Mouse (Mus musculus): Measurements from ENCODE around the gene Palld.

The Palld gene

DNA sequence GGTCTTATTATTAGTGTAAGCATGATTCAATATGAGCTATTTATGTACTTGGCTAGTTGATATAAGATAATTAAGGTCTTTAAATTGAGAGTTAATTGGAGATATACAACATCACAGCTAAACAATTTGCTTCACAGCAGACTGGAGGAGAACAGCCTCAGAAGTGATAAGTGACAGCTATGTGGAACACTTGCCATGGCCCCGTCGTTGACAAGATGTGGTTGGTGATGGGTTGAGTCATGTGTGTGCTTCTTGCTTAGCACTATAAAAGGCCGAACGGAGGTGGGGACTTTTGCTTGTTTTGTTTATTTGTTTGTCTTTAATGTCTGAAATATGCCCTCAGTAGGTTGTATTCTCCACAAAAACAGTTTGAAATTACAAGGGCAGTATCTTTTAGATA is 51.2 kb downstream of the Palld start:
- no peak for DNase-seq

DNA sequence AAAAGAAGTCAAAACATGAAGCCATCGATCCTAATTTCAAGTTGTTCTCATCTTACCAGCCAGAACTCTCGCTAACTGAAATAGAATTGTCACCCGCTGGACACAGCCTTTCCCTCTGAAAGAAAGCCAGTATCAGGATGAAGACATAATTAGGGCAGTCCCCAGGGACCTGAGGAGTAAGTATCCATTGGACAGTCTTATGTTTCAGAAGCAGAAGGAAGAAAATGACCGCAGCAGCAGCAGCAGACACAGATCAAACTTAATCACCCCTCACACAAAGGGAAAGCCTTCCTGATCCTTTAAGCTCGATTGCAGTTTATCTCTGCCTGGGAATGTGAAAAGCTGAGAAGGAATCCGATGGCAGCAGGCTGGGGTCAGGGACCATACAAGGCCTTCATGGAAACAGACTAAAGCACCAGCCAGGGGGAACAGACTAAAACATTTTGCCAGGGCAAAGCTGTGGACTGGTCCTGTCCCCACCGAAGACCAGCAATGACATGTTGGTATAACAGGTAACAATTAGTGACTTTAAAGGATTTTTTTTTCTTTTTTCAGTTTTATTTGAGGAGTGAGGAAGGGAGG is 53.8 kb downstream of the Palld start:
- no peak for DNase-seq

DNA sequence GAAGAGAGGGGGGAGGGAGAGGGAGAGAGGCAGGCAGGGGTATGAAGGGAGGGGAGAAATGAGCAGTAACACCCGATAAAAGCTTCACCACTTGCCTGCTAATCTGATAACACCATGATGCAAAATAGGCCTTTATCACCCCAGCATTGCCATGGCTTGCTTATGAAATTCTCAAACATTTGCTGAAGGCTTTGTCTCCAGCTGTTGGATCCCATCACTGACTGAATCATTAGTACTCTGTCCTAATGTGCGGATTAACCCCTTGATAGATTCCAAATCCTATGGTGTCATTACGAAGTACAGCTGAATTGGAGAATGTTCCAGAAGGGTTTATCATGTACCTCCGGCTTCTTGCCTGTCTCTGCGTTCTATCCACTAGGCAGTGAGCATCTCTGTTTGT is 55.0 kb downstream of the Palld start:
- DNase-seq, result no peak

DNA sequence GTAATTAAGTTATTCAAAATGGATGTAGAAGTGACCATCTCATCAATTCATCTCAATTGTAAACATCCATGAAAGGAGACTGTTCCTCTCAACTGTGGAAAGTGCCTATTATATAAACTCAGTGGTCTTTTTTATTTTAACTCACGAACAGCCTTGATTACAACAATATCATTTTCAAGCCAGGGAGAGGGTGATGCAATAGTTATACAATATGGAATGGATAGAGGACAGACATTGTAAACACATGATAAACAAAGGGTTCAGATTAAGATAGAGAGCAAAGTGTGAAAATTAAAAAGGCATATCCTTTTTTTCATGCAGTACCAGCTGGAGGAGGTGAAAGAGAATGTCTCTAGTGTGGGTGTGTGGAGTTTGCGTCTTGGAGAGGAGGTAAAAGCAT is 57.5 kb downstream of the Palld start:
- DNase-seq, result no peak

DNA sequence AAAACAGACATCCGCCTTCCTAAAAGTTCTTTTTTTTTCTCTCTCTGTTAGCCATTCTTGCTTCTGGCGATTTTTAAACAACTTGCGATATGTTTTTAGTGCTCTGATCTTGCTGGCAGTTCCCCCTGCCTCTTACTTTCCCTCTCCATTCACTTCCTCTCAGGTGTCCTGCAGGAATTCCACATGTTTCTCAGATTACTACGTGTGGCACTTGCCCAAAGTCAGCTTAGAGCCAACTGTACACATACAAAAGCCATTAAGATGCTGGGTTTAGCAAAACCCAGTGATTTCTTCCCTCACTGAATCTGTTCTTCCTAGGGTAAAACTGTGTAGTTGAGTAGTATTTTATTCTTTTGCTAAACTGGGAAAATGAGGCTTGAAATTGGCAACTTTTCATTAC is 57.9 kb downstream of the Palld start:
- DNase-seq, result no peak

DNA sequence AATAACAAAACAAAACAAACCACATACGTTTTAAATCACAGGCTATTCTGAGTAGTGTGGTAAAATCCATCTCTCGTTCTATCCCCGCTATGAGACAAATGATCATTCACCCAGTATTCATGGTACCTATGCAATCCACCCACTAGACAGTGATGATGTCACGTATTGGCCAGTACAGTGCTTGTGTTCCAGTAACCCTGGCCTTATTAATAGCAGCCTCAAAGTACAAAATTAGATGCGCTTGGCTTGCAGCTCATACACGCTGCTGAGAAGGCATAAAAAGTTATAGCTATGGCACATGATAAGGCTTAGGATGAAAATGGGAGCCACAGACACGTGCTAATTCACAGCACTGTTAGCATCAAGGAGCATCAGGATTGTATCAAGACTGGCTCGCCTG is 58.7 kb downstream of the Palld start:
- no peak for DNase-seq

DNA sequence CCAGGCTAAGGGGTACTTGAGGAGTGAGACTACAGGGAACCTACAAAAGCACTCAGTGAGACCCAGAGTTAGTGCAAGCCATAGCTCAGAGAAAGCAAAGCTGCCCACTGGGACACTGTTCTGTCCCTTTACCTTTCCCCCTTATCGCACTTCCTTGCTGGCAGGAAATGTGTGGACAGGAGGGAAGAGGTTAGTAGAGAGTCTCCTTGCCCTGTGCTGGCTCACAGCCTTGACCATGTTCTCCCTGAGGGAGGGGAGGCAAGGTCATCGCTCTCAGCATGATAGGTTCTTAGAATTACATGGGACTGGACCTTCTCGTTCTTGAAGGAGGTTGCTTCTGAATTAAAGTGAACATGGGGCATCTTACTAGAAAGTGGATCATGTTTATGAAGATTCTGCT is 69.3 kb downstream of the Palld start:
- DNase-seq, result no peak

DNA sequence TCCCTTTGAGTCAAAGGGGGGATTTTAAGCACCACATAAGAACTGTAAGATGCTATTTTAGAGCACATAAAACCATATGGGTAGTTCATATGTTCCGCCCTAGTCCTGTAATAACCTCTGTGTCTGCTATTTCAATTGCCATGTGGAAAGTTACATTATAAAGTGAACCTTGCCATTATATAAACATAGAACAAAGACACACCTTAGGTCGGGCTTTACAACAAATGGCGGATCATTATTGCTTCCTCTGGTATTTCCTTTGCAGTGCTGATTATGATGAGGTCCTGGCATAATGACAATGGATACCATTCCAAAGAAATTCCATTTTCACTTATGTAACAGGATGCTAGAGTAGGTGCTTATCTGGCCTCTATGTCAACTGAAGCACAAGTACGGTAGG is 70.5 kb downstream of the Palld start:
- no peak for DNase-seq

DNA sequence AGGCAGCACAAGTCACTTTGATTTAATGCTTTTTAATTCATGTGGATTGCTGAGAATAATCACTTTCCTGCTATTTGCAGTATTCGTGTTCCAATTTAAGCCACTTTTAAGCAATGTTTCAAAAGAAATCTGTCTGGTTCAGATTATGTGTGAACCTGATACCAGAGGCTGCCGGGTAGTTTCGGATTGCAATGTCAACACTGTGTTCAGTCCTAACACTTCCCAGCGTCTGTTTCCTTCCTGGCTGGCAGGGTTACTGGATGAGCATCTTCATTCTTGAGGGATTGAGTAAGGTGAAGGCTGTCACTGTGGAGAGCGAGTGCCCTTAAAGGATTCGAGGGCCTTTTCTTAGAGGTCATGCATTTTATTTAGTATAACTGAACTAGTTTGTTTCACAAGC is 71.7 kb downstream of the Palld start:
- no peak for DNase-seq

DNA sequence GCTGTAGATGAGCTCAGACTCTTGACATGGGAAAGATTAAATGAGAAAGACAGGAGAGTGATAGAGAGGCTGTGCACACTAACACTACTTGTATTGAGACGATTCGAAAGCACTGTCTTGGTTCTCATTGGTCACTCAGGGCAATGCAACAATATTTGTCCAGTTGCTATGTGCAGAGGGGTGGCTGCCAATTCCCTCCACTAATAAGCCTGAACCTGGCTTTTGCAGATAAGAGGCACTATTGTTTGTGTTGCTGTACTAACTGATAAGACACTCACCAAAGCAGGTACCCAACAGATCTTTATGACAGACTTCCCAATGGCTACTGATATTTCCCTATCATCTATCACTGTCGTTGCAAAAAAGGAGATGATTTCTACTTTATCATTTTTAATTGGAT is 77.9 kb downstream of the Palld start:
- no peak for DNase-seq

DNA sequence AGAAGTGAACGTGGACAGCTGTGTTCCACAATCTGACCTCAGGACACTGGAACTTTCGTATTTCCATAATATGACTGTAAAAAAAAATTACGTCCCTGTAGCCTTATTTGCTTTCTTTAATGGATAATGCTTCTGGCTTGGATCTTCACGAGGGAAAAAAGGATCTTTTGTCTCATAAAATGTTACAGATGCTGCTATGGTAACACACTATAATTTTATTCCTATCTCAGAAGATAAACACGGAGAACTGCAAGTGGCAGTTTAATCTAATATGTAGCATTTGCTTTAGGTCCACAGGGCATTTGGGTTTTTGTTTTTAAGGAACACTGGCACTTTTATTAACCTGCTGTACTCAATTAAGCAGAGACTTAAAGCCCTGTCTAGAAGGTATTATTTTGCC is 79.3 kb downstream of the Palld start:
- no peak for DNase-seq

DNA sequence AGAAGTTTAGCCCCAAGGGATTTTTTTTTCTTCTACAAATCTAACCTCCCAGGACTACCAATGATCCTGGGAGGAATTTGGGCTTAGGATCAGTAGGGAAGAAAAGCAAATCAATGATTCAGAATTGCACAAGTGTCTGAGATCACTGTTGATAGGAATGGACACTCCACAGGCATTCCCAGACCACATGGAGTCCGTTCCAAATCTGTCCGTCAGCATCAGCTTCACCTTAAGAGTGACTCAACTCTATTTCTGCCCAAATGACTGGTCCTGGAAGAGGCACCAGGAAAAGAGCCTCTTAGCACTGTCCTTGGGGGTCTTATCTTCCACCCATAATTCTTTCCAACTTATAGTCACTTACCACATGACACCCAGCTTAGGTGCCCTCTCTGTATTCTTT is 98.7 kb downstream of the Palld start:
- no peak for DNase-seq

DNA sequence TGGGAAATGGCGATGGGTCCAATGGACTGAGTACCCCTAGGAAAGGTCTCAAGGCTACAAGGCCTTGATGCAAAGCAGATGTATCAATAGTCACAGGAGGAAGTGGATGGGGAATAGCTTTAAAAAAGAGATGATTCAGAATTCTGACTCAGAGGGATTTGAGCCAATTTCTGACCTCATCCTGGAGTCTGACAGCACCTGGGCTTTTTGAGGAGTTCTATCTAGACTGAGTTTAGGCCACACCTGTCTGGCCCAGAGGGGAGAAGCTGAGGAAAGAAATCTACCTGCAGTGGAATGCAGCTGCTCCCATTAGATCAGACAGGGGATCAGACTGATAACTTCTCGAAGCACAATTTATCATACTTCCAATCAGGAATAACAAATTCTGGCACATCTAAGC is 99.7 kb downstream of the Palld start:
- DNase-seq, result no peak

DNA sequence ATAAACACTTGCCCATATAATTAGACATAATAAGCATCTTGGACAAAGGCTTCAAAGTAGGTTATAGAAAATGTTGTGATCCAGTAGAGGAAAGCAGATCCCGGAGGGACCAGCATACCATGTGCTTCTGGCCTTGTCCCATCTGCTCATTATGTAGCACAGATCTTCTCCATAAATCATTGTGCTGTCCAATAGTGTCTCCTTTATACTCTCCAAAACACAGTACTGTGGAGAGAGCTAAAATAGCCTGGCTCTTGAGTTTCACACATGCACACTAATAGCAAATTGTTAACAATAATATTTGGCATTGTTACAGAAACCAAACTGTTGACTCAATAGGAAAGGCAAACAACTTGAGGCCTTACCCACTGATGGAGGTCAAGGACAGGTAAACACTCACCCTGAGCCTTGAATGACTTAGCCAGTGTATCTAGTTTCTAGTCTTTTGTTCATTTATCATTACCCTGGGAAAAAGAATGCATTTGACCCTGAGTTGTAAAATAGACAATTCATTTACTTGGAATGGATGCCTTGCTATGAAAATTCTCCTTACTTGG is 105.0 kb downstream of the Palld start:
- DNase-seq, result no peak

DNA sequence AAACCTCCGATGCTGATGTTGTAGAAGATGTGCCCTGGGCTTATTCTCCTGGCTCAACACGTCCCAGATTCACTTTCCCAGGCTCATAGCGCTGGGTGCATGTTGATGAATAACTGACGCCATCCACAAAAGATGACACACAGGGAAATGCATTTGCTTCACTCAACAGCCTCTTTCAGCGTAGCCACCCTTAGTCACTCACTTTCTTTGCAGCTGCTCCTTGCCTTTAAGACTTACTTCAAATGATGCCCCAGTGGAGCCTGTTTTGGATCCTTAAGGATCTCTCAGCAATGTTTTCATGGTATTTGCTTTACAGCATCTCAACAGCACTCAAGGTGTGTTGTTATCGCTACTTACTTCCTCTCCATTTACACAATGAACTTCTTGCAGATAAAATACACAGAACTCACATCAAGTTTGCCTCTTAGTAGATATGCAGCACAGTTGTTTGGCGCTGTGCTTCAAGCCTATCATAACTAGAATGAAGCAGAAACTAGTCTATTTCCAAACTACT is 105.9 kb downstream of the Palld start:
- DNase-seq, result no peak

DNA sequence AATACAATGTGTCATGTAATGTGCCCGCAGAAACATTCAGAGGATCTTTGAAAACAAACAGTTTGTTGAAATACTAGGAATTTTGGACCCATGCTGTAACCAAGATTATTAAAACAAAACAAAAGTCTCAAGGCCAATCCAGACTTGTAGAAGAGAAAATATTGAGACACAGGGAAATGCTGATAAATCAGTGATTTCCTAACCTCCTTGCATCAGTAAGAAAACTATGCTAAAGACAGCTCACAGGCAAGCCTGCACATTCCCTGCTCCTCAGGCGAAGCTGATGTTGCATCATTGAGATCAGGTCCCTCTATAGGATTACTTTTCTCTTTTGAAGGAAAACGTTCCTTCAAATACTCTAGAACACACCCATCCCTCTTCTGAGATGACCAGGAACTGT is 112.5 kb downstream of the Palld start:
- DNase-seq, result no peak

DNA sequence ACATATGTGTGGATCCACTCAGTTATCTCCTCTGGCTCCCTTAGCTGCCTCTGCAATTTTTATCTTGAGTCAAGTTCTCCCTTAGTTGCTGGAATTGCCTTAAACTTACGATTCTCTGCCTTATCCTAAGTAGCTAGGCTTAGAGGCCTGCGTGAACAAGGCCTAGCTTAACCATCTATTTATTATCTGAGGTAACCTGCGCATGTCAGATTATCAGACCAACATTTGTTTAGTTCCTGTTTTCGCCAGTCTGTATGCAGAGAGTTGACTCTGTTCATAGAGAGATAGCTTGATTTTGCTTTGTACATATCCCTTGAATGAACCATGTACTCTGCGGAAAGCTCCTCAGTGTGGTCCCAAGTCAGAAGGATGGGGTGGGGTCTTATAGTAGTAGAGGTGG is 113.2 kb downstream of the Palld start:
- DNase-seq, result no peak

DNA sequence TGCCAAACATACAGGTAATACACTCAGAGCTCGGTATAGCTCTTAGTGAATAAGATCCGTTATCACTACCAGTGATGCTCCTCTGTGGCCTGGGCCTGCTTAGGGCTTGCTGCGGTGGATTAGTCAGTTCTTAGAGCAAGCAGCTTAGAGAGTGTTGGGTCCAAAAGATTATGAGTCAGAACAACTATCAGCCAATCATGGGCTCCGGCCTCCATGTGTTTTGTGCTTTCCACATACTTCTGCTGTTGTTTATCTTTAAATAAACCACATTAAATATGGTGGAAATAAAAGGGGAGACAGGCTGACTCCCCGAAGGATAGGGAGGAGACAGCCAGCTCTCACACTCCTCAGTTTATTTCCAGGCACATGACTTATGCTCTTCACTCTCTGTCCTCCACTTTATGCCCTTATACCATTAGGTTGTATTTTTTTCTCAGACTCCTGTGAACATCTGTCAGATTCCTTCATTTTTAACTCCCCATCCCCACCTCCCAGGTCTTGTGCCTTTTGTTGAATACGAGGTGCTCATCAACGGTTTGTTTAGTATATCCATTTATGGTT is 119.5 kb downstream of the Palld start:
- no peak for DNase-seq

DNA sequence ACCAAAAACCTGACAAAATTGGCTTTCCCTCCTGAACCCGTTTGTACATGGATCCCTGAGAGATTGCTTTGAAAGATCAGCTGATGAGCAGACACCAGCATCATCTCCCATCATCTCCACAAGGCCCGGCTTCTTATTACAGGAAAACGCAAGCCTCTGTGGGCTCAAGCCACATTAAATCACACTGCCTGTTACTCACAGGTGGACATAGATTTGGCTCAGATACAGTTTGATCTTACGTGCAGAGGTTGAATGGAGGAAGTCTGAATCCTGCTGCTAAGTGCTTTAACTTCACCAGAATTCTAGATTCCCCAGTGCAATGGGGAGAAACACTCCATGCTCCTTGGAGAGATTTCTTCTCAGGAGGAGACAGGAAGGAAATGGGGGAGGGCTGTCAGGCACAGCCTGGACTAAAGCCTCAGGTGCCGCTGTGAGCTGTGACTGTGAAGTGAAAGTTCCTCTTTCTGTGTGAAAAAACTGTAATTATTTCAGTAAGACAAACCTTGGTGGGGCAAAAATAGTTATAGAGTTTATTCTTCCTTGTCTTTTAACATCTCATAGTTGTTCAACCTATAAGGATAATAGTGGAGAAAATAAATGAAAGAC is 121.7 kb downstream of the Palld start:
- no peak for DNase-seq

DNA sequence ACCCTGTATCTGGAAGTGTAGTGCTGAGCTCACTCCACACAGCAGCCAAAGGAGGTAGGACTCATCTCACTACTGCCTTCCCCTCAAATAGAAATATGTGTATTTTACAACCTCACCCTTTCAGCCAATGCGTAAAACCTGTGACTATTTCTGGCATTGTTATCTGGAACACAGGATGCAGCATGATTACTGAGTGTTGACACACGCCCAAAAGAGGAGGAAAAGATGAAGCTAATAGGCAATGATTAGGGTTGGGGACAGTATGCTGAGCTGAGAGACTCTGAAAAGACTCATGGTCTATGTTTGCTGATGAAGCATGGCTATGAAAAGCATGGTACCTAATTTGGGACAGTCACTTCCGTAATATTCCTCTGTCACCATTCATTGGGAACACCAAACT is 124.3 kb downstream of the Palld start:
- no peak for DNase-seq

DNA sequence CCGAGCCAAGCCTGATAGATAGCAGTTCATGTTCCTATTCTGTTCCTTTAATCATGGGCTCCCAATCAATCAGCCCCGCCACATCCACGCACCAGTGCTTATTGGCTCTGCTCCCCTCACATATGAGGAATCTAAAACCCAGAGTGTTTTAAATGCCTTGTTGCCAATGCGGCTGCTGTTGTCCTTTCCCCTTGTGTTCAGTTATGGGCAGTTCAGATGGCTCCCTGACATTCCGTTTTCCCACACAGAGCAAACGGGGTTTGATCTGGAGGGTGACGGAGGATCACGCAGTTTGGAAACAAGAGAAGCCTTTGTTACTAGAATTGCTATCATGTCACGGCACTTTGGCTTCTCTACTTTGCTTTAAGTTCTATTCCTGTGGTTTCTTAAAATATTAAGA is 125.9 kb downstream of the Palld start:
- DNase-seq, result no peak

DNA sequence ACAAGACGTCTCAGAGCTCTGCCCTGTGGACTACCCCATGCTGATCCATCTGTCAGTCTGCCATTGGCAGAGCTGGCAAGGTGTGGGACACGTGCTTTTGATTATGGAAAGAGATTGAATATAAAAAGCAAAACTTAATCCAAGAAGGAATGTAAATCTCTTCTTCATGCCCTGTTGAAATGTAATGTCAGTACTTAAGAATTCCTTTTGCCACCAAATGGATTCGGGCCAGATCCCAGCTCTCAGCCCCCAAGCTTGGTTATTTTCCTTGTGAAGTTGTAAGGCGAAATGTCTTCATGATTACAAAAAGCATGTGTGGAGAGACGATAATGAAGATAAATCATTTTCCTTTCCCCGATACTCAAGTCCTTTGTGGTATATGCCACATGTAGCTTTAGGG is 126.6 kb downstream of the Palld start:
- no peak for DNase-seq

DNA sequence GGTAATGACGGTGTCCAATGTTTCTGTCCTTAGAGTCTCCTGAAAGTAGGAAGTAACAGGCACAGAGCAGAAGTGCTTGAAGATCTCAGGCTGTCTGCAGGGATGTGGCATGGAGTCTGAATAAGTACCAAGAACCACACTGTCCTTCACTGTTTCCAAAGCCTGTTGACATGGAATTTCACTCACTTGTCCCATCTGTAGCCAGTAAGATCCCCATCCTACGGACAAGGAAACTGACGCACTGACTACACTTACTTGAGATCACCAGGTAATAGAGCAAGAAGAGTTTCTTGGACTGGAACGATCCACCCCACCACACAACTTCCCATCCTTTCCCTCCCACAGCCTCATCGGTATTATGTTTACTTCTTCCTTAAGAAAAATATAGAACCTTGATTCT is 128.3 kb downstream of the Palld start:
- no peak for DNase-seq

DNA sequence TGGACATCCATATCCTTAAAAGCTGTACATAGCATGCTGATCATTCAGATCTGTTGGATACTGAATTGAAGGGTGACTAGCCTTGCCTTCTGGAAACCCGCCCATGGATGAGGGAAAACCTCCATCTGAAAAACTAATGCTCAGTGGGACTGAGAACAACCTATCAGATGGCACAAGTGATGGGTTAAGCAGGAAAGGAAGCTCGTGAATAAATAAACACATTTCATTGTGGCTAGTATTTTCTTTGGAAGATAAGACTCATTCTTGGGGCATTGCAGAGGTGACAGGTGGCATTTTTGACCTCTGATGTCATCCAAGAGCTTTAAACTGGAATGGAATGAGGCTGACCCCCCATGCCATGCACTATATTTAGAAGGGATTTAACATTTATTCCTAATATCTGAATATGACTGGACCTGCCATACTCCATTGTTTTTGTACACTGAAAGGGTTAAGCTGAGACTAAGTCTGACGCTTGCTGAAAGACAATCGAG is 128.8 kb downstream of the Palld start:
- no peak for DNase-seq

DNA sequence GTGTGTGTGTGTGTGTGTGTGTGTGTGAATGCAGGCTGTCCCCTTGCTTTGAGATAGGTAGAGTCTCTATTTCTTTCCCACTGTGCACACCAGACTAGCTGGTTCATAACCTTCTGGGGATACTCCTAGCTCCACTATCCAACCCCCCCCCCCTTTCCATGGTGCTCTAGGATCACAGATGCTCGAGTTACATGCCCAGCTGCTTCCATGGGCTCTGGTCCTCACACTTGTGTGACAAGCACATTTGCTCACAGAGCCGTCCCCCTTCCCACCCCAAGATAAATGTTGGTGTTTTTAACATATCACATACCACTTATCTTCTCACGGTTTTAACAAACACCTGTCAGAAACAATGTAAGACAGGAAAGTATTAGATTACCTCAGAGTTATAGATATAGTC is 131.2 kb downstream of the Palld start:
- DNase-seq, result no peak
